Mouse (Mus musculus) layer of hippocampus, postnatal 14 days (tissue): ENCODE results near the gene Lpp. TPM values are rescaled to one million over a fixed set of nuclear protein-coding genes. Genes with fewer than 3 reads are reported as not detected.
A peak's percentile ranks its signal among the peaks of the same experiment; 100 is the strongest.

ENCODE experiments used
- DNase-seq, 2 experiments: peaks; one replicate each; pipeline ENCODE4 v3.0.0; 2021 to 2022; ENCODE audit warnings: low spot score in 2 of 2, mixed read lengths in 1 of 2
- long read RNA-seq, 2 experiments: library from polyadenylated mRNA; stranded (forward); transcript quantifications; one replicate each; pipeline ENCODE4 v2.0.0; 2021
- total RNA-seq, 2 experiments: library from RNA; stranded (reverse); gene quantifications; 2 replicates each; pipeline ENCODE4 v1.2.3; 2021

The Lpp gene
- total RNA-seq, result 10 to 100 TPM; 10.1 to 12.2 TPM
- long read RNA-seq, experiment 1, partial matches to known transcripts, result 0 of 5 reads
- long read RNA-seq, experiment 1, other reads (novel, unspliced or antisense), result 5 of 5 reads
- long read RNA-seq, experiment 2, full-length matches to known transcripts, result 1 of 8 reads
- long read RNA-seq, experiment 2, partial matches to known transcripts, result 1 of 8 reads
- long read RNA-seq, experiment 2, other reads (novel, unspliced or antisense), result 6 of 8 reads

- peak; percentile 44 to 58 for DNase-seq
These were observed at the start of gene Lpp for GRCm38 (mm10) chr16:24392651-24393555. TSS of gene Lpp (plus strand) at chr16:24393507.

- DNase-seq, result peak in 1 of 2 experiments; percentile 29
These were observed 45.5 kb upstream of the Lpp start for GRCm38 (mm10) chr16:24347582-24348411.

- no peak for DNase-seq
These were observed 43.0 kb upstream of the Lpp start for GRCm38 (mm10) chr16:24350306-24350705.

GRCm38 (mm10) chr16:24350751-24351150 lies 42.6 kb upstream of the Lpp start:
- DNase-seq, result no peak

GRCm38 (mm10) chr16:24351811-24352210 lies 41.5 kb upstream of the Lpp start:
- no peak for DNase-seq

- no peak for DNase-seq
These were observed 39.5 kb upstream of the Lpp start for GRCm38 (mm10) chr16:24353816-24354215.

GRCm38 (mm10) chr16:24361667-24362066 lies 31.6 kb upstream of the Lpp start:
- DNase-seq, result no peak

GRCm38 (mm10) chr16:24364030-24364687 lies 29.1 kb upstream of the Lpp start:
- DNase-seq, result no peak

GRCm38 (mm10) chr16:24365900-24366299 lies 27.4 kb upstream of the Lpp start:
- peak in 1 of 2 experiments; percentile 33 for DNase-seq

GRCm38 (mm10) chr16:24367071-24367470 lies 26.2 kb upstream of the Lpp start:
- DNase-seq, result no peak

- no peak for DNase-seq
These were observed 25.8 kb upstream of the Lpp start for GRCm38 (mm10) chr16:24367506-24367905.

GRCm38 (mm10) chr16:24376478-24376877 lies 16.8 kb upstream of the Lpp start:
- DNase-seq, result no peak

GRCm38 (mm10) chr16:24390596-24390995 lies 2.7 kb upstream of the Lpp start:
- DNase-seq, result peak; percentile 56 to 65

- DNase-seq, result no peak
These were observed 2.2 kb upstream of the Lpp start for GRCm38 (mm10) chr16:24391111-24391510.

GRCm38 (mm10) chr16:24391901-24392300 lies 1.4 kb upstream of the Lpp start:
- no peak for DNase-seq

GRCm38 (mm10) chr16:24393556-24394210 lies 376 bp downstream of the Lpp start:
- peak; percentile 22 to 24 for DNase-seq

GRCm38 (mm10) chr16:24394211-24394991 lies 1.1 kb downstream of the Lpp start:
- DNase-seq, result no peak

GRCm38 (mm10) chr16:24395100-24395499 lies 1.8 kb downstream of the Lpp start:
- no peak for DNase-seq

- DNase-seq, result no peak
These were observed 3.2 kb downstream of the Lpp start for GRCm38 (mm10) chr16:24396504-24396903.

GRCm38 (mm10) chr16:24398476-24398875 lies 5.2 kb downstream of the Lpp start:
- DNase-seq, result no peak
